Mouse (Mus musculus): Measurements from ENCODE around the gene Nle1.
"Not testable (repeated sequence)": the region's sequence is repeated elsewhere in the genome, so short reads cannot be mapped to it uniquely, and the experiment has no call there.

Gene Nle1

GRCm38 (mm10) chr11:82907651-82908607 lies at the start of gene Nle1:
Gene Nle1 (minus strand): TSS chr11:82908411.
- ATAC-seq (ENCODE audit: low TSS enrichment), result peak; percentile 97

GRCm38 (mm10) chr11:82956925-82957324 lies 48.7 kb upstream of the Nle1 start:
- no peak for ATAC-seq (ENCODE audit: low TSS enrichment)

- no peak for ATAC-seq (ENCODE audit: low TSS enrichment)
These were observed 46.4 kb upstream of the Nle1 start for GRCm38 (mm10) chr11:82954631-82955030.

- no peak for ATAC-seq (ENCODE audit: low TSS enrichment)
These were observed 44.7 kb upstream of the Nle1 start for GRCm38 (mm10) chr11:82952612-82953542.

- no peak for ATAC-seq (ENCODE audit: low TSS enrichment)
These were observed 43.8 kb upstream of the Nle1 start for GRCm38 (mm10) chr11:82951865-82952611.

GRCm38 (mm10) chr11:82950736-82951481 lies 42.7 kb upstream of the Nle1 start, which contains the start of gene Slfn5:
Gene Slfn5 (plus strand): TSS chr11:82951349.
- ATAC-seq (ENCODE audit: low TSS enrichment), result no peak

GRCm38 (mm10) chr11:82949036-82949435 lies 40.8 kb upstream of the Nle1 start:
- ATAC-seq (ENCODE audit: low TSS enrichment), result no peak

- no peak for ATAC-seq (ENCODE audit: low TSS enrichment)
These were observed 39.2 kb upstream of the Nle1 start for GRCm38 (mm10) chr11:82947457-82947856.

GRCm38 (mm10) chr11:82945636-82946035 lies 37.4 kb upstream of the Nle1 start:
- no peak for ATAC-seq (ENCODE audit: low TSS enrichment)

- ATAC-seq (ENCODE audit: low TSS enrichment), result no peak
These were observed 35.1 kb upstream of the Nle1 start for GRCm38 (mm10) chr11:82943336-82943735.

GRCm38 (mm10) chr11:82933186-82933585 lies 25.0 kb upstream of the Nle1 start:
- no peak for ATAC-seq (ENCODE audit: low TSS enrichment)

- ATAC-seq (ENCODE audit: low TSS enrichment), result not testable (repeated sequence)
These were observed 23.6 kb upstream of the Nle1 start for GRCm38 (mm10) chr11:82931671-82932450.

GRCm38 (mm10) chr11:82931161-82931560 lies 22.9 kb upstream of the Nle1 start:
- ATAC-seq (ENCODE audit: low TSS enrichment), result not testable (repeated sequence)

- ATAC-seq (ENCODE audit: low TSS enrichment), result not testable (repeated sequence)
These were observed 22.3 kb upstream of the Nle1 start for GRCm38 (mm10) chr11:82930391-82930955.

- ATAC-seq (ENCODE audit: low TSS enrichment), result no peak
These were observed 21.4 kb upstream of the Nle1 start for GRCm38 (mm10) chr11:82929633-82929950.

GRCm38 (mm10) chr11:82928897-82929632 lies 20.9 kb upstream of the Nle1 start:
- no peak for ATAC-seq (ENCODE audit: low TSS enrichment)

- not testable (repeated sequence) for ATAC-seq (ENCODE audit: low TSS enrichment)
These were observed 15.7 kb upstream of the Nle1 start for GRCm38 (mm10) chr11:82923910-82924309.

GRCm38 (mm10) chr11:82921691-82922090 lies 13.5 kb upstream of the Nle1 start:
- ATAC-seq (ENCODE audit: low TSS enrichment), result no peak

GRCm38 (mm10) chr11:82920768-82921167 lies 12.6 kb upstream of the Nle1 start:
- no peak for ATAC-seq (ENCODE audit: low TSS enrichment)
